Mouse (Mus musculus) midbrain, postnatal 0 days (tissue): ENCODE measurements around the gene Ptprf. TPM values are rescaled to one million over a fixed set of nuclear protein-coding genes. Genes with fewer than 3 reads are reported as not detected.
A peak's percentile ranks its signal among the peaks of the same experiment; 100 is the strongest.

Experiments used
- ATAC-seq: fragments of 200-750 bp; cut with Nextera tagmentation; 2 replicates; pipeline ENCODE4 v1.8.0; 2017; ENCODE audit warnings: moderate number of reproducible peaks, mild to moderate bottlenecking, moderate TSS enrichment, moderate library complexity; ENCODE audit not compliant: low FRiP score
- DNase-seq: peaks from one replicate; pipeline ENCODE4 v3.0.0-alpha.2; 2015; ENCODE audit warnings: low spot score
- H3K27ac ChIP-seq: fragments of 300-500 bp; sonication (generic); 2 replicates; pipeline ENCODE4 v1.5.1; 2014; ENCODE audit warnings: low read depth, mild to moderate bottlenecking, low read length, mixed read lengths
- H3K27me3 ChIP-seq: fragments of 300-500 bp; sonication (generic); 2 replicates; pipeline ENCODE4 v1.6.1; 2014; ENCODE audit warnings: low read length, control low read depth, mixed read lengths; ENCODE audit not compliant: insufficient read depth
- H3K36me3 ChIP-seq: fragments of 300-500 bp; sonication (generic); 2 replicates; pipeline ENCODE4 v1.6.1; 2014; ENCODE audit warnings: low read length, control low read depth, mixed read lengths; ENCODE audit not compliant: insufficient read depth
- H3K4me1 ChIP-seq: fragments of 300-500 bp; sonication (generic); 2 replicates; pipeline ENCODE4 v1.6.1; 2014; ENCODE audit warnings: mild to moderate bottlenecking, control low read depth, antibody characterized with exemption, low read length, mixed read lengths; ENCODE audit not compliant: insufficient read depth
- H3K4me2 ChIP-seq: fragments of 300-500 bp; sonication (generic); 2 replicates; pipeline ENCODE4 v1.6.1; 2014; ENCODE audit warnings: low read depth, mild to moderate bottlenecking, low read length, mixed read lengths; ENCODE audit not compliant: poor library complexity, severe bottlenecking
- H3K4me3 ChIP-seq: fragments of 300-500 bp; sonication (generic); 2 replicates; pipeline ENCODE4 v1.5.1; 2014; ENCODE audit warnings: low read depth, mild to moderate bottlenecking, low read length, moderate library complexity
- H3K9ac ChIP-seq: fragments of 300-500 bp; sonication (generic); replicated peaks from 2 replicates; pipeline ENCODE4 v1.6.1; 2014; ENCODE audit warnings: mild to moderate bottlenecking, low read length, moderate library complexity, mixed read lengths; ENCODE audit not compliant: poor library complexity, severe bottlenecking
- H3K9me3 ChIP-seq: fragments of 300-500 bp; sonication (generic); 2 replicates; pipeline ENCODE4 v1.6.1; 2016; ENCODE audit warnings: low read length, control low read depth
- CTCF ChIP-seq: IDR thresholded peaks from 2 replicates; pipeline ENCODE4 v1.5.1; 2016; ENCODE audit warnings: antibody characterized with exemption, mild to moderate bottlenecking
- WGBS: fragments of 180-500 bp; shearing (Covaris S2); extraction: QIAGEN DNeasy Blood & Tissue Kit; methylation state at CpG from one replicate; pipeline ENCODE4 v1.1.7; 2014; 5-methylcytosine and 5-hydroxymethylcytosine counted together
- polyA plus RNA-seq: library from polyadenylated mRNA; unstranded; fragments of >200 nt; fragmentation: Nextera tagmentation; extraction: Ambion mirVana; gene quantifications from 2 replicates; pipeline ENCODE4 v1.2.1, GENCODE M21; 2015
- total RNA-seq: library from RNA; depleted of rRNA; stranded (reverse); fragments of >200 nt; gene quantifications from 2 replicates; pipeline ENCODE4 v1.2.3, GENCODE M21; 2014

The Ptprf gene
- total and polyA plus RNA-seq, 2 experiments from 2014 or later = 48.1 to 186 TPM

DNA sequence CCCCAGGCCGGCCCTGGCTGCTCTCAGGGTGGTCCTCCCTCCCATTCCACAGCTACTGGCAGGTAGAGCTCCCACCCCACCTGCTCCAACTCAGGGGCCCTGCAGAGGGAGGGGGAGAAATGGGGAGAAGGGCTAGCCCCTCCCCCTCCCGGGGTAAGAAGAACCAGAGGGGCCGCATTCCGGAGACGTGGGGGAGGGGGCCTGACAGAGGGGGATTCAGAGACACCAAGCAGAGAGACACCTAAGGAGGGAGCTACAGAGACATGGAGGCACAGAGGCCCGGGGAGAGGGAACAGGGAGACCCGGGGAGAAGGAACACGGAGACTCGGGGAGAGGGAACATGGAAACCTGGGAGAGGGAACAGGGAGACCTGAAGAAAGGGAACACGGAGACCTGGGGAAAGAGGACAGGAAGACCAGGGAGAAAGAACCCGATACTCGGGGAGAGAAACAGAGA is 1.2 kb downstream of the Ptprf start:
- peaks cover 6% of the 10 kb centered on the region; the same call in 1 of the 2 replicates for H3K4me1 ChIP-seq
- peak overlapping the region; percentile 92 for H3K9ac ChIP-seq
- 0% methylated on average over 12 of the region's 12 CpGs for WGBS
- no peak for ATAC-seq
- H3K36me3 ChIP-seq = no peaks in the 10 kb centered on the region
- peak overlapping the region; percentile 77; the same call in 1 of the 2 replicates for H3K27ac ChIP-seq
- peak overlapping the region; percentile 96 for H3K4me2 ChIP-seq
- DNase-seq = no peak
- H3K27me3 ChIP-seq = no peaks in the 10 kb centered on the region
- no peak for TF ChIP-seq CTCF
- H3K9me3 ChIP-seq = no peaks in the 10 kb centered on the region
- H3K4me3 ChIP-seq = peak overlapping the region; percentile 80

DNA sequence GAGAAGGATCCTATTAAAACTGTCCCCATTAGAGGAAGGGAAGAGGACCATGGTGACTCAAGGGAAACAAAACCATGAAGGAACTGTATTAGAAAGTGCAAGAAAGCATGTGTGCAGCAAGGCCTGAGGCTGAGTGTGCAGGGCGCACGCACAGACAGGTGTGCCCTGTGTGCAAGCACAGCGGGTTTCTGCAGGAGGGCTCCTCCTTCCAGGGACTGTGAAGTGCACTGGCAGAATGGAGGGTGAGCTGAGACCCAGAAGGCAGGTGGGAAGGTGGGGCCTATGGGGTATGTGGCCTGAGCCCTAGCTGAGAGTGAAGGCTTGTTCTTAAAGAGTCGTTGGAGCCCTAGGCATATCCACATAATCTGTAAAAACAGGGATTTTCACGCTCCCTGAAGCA is 1.9 kb downstream of the Ptprf start:
- ATAC-seq (no peak), DNase-seq (no peak)
- H3K27me3 ChIP-seq = no peaks in the 10 kb centered on the region
- H3K4me3 ChIP-seq = peak overlapping the region; percentile 80
- H3K4me1 ChIP-seq = peaks cover 6% of the 10 kb centered on the region; the same call in 1 of the 2 replicates
- no peaks in the 10 kb centered on the region for H3K36me3 ChIP-seq
- no peak for TF ChIP-seq CTCF
- no peak overlapping the region for H3K27ac ChIP-seq
- H3K9ac ChIP-seq = 0 out of 2 replicates have a peak overlapping the region, but pooled peaks have one; percentile 92
- H3K9me3 ChIP-seq = no peaks in the 10 kb centered on the region
- peak overlapping the region; percentile 96 for H3K4me2 ChIP-seq
- WGBS = 36% methylated on average over 5 of the region's 5 CpGs

DNA sequence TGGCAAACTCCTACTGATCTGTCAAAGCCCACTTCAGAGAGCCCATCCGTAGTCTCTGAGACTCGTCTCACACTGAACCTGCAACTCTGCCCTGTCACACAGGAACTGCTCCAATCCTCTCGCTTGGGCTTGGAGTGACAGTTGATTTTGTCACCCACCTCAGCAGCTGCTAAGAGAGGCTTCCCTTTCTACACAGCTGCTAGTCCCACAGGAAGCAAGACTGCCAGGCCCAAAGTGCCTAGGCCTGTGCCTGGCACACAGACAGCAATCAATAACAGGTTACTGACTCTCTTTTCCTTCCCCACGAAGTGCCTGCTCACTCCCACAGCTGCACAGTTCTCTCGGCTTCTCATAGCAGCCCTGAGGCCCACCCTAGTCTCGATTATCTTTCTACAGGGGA is 2.7 kb downstream of the Ptprf start:
- Histone ChIP-seq H3K27ac (no peak overlapping the region), H3K4me3 (no peak overlapping the region), H3K9ac (no peak overlapping the region), H3K4me2 (0 out of 2 replicates have a peak overlapping the region, but pooled peaks have one; percentile 96), H3K27me3 (no peaks in the 10 kb centered on the region), H3K36me3 (peaks cover under 1% of the 10 kb centered on the region; the same call in 1 of the 2 replicates), H3K4me1 (peaks cover 6% of the 10 kb centered on the region; the same call in 1 of the 2 replicates), H3K9me3 (no peaks in the 10 kb centered on the region)
- ATAC-seq = no peak
- no peak for DNase-seq
- no peak for TF ChIP-seq CTCF
- WGBS = 79% methylated on average over 6 of the region's 6 CpGs

DNA sequence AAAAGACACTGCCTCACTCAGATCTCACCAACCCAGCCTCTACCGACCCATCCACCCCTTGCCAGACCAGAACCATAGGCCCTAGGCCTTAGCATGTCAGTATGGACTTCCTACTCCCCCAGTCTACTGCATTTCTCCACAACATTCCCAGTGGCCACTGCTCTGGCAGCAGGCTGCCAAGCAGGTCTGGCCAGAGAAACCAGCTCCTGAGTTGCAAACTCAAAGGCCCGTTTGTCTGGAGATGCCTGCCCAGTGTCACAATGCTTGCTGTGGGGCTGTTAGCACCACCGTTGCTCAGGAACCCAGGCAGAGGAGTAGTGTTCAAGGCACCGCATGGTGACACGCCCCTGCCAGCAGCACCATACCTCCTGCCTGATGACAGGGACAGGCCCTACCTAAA is 5.0 kb downstream of the Ptprf start:
- no peak for TF ChIP-seq CTCF

DNA sequence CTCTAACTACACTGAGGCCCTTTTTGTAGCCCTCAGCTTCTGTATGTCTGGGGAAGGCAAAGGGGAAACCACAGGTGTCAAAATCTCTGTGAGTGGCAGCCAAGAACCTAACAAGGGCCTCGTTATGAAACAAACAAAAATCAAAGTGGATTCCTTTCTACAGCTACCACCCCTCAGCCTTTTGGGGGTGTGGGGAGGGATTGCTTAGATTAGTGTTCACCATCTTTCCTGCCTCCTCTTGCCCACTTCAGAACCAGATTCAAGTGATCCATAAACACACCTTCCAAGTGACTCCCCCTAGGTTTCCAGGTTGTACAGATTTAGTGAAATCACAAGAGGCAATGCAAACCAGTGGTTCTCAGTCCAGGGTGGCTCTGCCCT is 9.0 kb downstream of the Ptprf start:
- H3K9me3 ChIP-seq = no peaks in the 10 kb centered on the region
- ATAC-seq (no peak), DNase-seq (no peak)
- H3K36me3 ChIP-seq = peaks cover 9% of the 10 kb centered on the region; the same call in 1 of the 2 replicates
- H3K27me3 ChIP-seq = no peaks in the 10 kb centered on the region
- H3K27ac ChIP-seq = no peak overlapping the region
- H3K4me3 ChIP-seq = no peak overlapping the region
- TF ChIP-seq CTCF = no peak
- H3K4me1 ChIP-seq = peaks cover 10% of the 10 kb centered on the region
- H3K4me2 ChIP-seq = no peak overlapping the region
- 53% methylated on average over 1 of the region's 1 CpGs for WGBS
- no peak overlapping the region for H3K9ac ChIP-seq

More for the DNA sequence above, 5.0 kb downstream of the Ptprf start:
- Histone ChIP-seq H3K9me3 (no peaks in the 10 kb centered on the region), H3K4me3 (no peak overlapping the region), H3K36me3 (peaks cover 9% of the 10 kb centered on the region; the same call in 1 of the 2 replicates), H3K4me2 (no peak overlapping the region), H3K4me1 (peaks cover 10% of the 10 kb centered on the region; the same call in 1 of the 2 replicates), H3K27ac (no peak overlapping the region), H3K9ac (no peak overlapping the region), H3K27me3 (no peaks in the 10 kb centered on the region)
- 86% methylated on average over 5 of the region's 5 CpGs for WGBS
- DNase-seq (no peak), ATAC-seq (no peak)

DNA sequence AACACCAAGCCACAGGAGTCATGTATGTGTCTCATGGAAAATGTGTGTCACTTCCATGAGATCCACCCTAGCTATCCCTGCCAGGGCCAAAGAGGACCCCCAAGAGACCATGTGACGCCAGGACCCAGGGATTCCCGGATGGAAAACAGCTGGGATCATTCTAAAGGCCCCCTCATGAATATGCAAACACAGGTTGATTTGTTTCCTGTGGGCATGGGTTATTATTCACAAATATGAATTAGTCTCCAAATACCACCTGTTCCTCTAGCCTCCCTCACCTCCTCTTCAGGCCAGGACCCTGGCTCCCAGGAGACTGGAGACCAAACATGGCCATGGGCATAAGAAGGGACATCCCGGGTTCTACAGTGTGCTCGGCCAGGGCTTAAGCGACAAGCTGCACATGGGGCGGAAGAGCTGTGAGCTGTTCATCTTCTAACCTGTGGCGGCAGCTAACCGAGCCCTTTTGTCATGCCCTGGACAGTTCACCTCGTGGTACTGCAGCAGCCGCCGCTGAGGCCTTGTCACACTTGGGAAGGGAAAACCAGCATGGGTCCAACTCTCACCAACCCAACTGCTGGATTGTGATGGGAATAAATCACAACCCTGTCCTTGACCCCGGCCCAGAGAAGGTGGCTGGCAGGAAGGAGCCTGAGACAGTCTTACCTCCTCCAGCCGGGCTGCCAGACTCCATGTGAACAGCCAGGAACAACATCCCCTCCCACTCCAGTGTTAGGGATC is 9.6 kb downstream of the Ptprf start:
- no peaks in the 10 kb centered on the region for H3K27me3 ChIP-seq
- TF ChIP-seq CTCF = no peak
- H3K9me3 ChIP-seq = no peaks in the 10 kb centered on the region
- ATAC-seq (no peak), DNase-seq (no peak)
- 61% methylated on average over 13 of the region's 13 CpGs for WGBS
- H3K4me2 ChIP-seq = no peak overlapping the region
- H3K36me3 ChIP-seq = peaks cover 9% of the 10 kb centered on the region; the same call in 1 of the 2 replicates
- no peak overlapping the region for H3K4me3 ChIP-seq
- no peak overlapping the region for H3K9ac ChIP-seq
- H3K4me1 ChIP-seq = peaks cover 16% of the 10 kb centered on the region
- H3K27ac ChIP-seq = no peak overlapping the region
